ENCODE assay signal across 9 mouse cellular contexts in the genomic region with DNA sequence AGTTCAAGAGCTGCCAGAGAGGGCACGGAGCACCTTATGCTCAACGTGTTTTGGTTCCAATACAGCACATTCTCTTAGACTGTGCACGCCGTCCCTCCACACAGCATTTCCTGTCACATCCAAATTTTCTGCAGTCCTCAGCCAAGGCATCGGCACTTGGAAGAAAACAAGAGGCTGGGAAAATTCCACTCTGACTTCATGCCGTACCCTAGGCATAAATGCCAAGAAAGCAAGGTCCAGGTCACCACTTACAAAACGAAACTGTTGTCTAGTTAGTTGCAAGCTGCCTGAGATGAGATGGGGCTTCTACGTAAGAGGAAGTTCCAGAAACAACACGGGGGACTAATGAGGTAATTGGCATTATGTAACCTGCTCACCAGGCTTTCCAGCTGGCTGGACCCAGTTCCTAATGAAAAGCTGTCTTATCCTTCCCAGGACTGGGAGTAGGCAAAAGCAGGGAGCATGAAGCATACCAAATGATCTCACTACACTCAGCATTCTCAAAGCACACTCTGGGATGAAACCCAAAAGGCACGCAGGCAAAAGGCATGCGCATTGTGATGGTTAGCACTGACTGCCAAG.
DNase-seq lines count a peak whose midpoint lies in the region; ATAC-seq and TF ChIP-seq lines count a peak whose summit lies in the region.
"Had no signal": no experiment of that assay in that cellular context is flagged by ENCODE, and none has a peak within 500 bp of the region (broad histone marks: within the 10 kb centered on the region; RNA-seq: fewer than 3 reads in every experiment).

No protein-coding gene starts in this region.

- no peak overlapping the region for H3K4me3 ChIP-seq in midbrain, embryonic 14.5 days (replicated peaks; ENCODE audit: low read depth, low read length)
- no peak overlapping the region for H3K4me3 ChIP-seq in midbrain, embryonic 13.5 days (replicated peaks)
- H3K4me3 ChIP-seq in lung, embryonic 16.5 days (ENCODE audit: low read length): no peak overlapping the region
- H3K4me3 ChIP-seq: limb, embryonic 12.5 days had no signal

- no peak for TF ChIP-seq POLR2A in brain, embryonic 14.5 days (IDR thresholded peaks at IDR 0.05; ENCODE audit: borderline replicate concordance, extremely low read depth, insufficient read depth, insufficient read length, poor library complexity, severe bottlenecking)

- no peaks in the 10 kb centered on the region for H3K4me1 ChIP-seq in midbrain, embryonic 14.5 days (ENCODE audit: control insufficient read depth, insufficient read depth, low read length)
- no peaks in the 10 kb centered on the region for H3K4me1 ChIP-seq in midbrain, embryonic 13.5 days (replicated peaks)
- H3K4me1 ChIP-seq in lung, embryonic 16.5 days (replicated peaks; ENCODE audit: control insufficient read depth, insufficient read depth, low read length): no peaks in the 10 kb centered on the region
- H3K4me1 ChIP-seq: limb, embryonic 12.5 days had no signal

- 77% methylated on average over 11 of the region's 11 CpGs for WGBS in midbrain, embryonic 14.5 days
- 81% methylated on average over 11 of the region's 11 CpGs for WGBS in midbrain, embryonic 13.5 days
- WGBS in lung, embryonic 16.5 days: 63% methylated on average over 11 of the region's 11 CpGs

- H3K9ac ChIP-seq in midbrain, embryonic 14.5 days (replicated peaks; ENCODE audit: low read length): no peak overlapping the region
- no peak overlapping the region for H3K9ac ChIP-seq in midbrain, embryonic 13.5 days (replicated peaks)
- no peak overlapping the region for H3K9ac ChIP-seq in lung, embryonic 16.5 days (ENCODE audit: low read length)
- H3K9ac ChIP-seq: limb, embryonic 12.5 days had no signal

- peak; percentile 51 for DNase-seq in midbrain, embryonic 14.5 days
- peak; percentile 93 for DNase-seq in brain, embryonic 14.5 days (ENCODE audit: low read depth)
- peak; percentile 65 to 74 for DNase-seq in frontal cortex, postnatal 36 days (ENCODE audit: low spot score in 2 of 2)
- DNase-seq in kidney, postnatal 14 days: peak; percentile 62
- DNase-seq in B cell, adult 2 months: no peak
- no peak for DNase-seq in thymus, postnatal 36 days

- H3K4me2 ChIP-seq in midbrain, embryonic 14.5 days (ENCODE audit: low read length): no peak overlapping the region
- no peak overlapping the region for H3K4me2 ChIP-seq in midbrain, embryonic 13.5 days (replicated peaks)
- H3K4me2 ChIP-seq in lung, embryonic 16.5 days (ENCODE audit: low read depth, low read length): peak overlapping the region; percentile 33; the same call in 1 of the 2 replicates
- H3K4me2 ChIP-seq: limb, embryonic 12.5 days had no signal

- H3K36me3 ChIP-seq in midbrain, embryonic 14.5 days (ENCODE audit: control insufficient read depth, insufficient read depth, low read length): no peaks in the 10 kb centered on the region
- H3K36me3 ChIP-seq in midbrain, embryonic 13.5 days: no peaks in the 10 kb centered on the region
- H3K36me3 ChIP-seq in lung, embryonic 16.5 days (ENCODE audit: control insufficient read depth, insufficient read depth, low read length): no peaks in the 10 kb centered on the region
- H3K36me3 ChIP-seq: limb, embryonic 12.5 days had no signal

- peak; percentile 43; the same call in 1 of the 2 replicates for ATAC-seq in midbrain, embryonic 14.5 days (ENCODE audit: low FRiP score, low TSS enrichment)
- ATAC-seq in midbrain, embryonic 13.5 days: no peak
- peak; percentile 62 for ATAC-seq in lung, embryonic 16.5 days (ENCODE audit: low read depth)

- H3K9me3 ChIP-seq in midbrain, embryonic 14.5 days (ENCODE audit: control insufficient read depth, low read length): 0 out of 2 replicates have a peak, but pooled peaks cover 5% of the 10 kb centered on the region
- H3K9me3 ChIP-seq in midbrain, embryonic 13.5 days: no peaks in the 10 kb centered on the region
- no peaks in the 10 kb centered on the region for H3K9me3 ChIP-seq in lung, embryonic 16.5 days (ENCODE audit: control insufficient read depth, low read length)

- no peaks in the 10 kb centered on the region for H3K27me3 ChIP-seq in midbrain, embryonic 14.5 days (ENCODE audit: control insufficient read depth, insufficient read depth, low read length)
- no peaks in the 10 kb centered on the region for H3K27me3 ChIP-seq in midbrain, embryonic 13.5 days
- no peaks in the 10 kb centered on the region for H3K27me3 ChIP-seq in lung, embryonic 16.5 days (ENCODE audit: control insufficient read depth, insufficient read depth, low read depth, low read length)
- H3K27me3 ChIP-seq: limb, embryonic 12.5 days had no signal

- no peak overlapping the region for H3K27ac ChIP-seq in midbrain, embryonic 14.5 days (replicated peaks; ENCODE audit: low read depth, low read length)
- no peak overlapping the region for H3K27ac ChIP-seq in midbrain, embryonic 13.5 days
- 0 out of 2 replicates have a peak overlapping the region, but pooled peaks have one; percentile 6 for H3K27ac ChIP-seq in lung, embryonic 16.5 days (ENCODE audit: low read length)
- H3K27ac ChIP-seq: limb, embryonic 12.5 days had no signal

- TF ChIP-seq CTCF in brain, embryonic 14.5 days (IDR thresholded peaks at IDR 0.05; ENCODE audit: borderline replicate concordance, extremely low read depth, insufficient read depth, insufficient read length): no peak

Comparison
In these comparisons a context has a peak if more than half of its experiments do, and no peak if none do; other contexts are left out.
1. DNase-seq: peak in midbrain, embryonic 14.5 days (single experiment), brain, embryonic 14.5 days (single experiment), frontal cortex, postnatal 36 days (2 of 2) and kidney, postnatal 14 days (single experiment); none in B cell, adult 2 months (0 of 2) and thymus, postnatal 36 days (0 of 2).